In the genomic region with DNA sequence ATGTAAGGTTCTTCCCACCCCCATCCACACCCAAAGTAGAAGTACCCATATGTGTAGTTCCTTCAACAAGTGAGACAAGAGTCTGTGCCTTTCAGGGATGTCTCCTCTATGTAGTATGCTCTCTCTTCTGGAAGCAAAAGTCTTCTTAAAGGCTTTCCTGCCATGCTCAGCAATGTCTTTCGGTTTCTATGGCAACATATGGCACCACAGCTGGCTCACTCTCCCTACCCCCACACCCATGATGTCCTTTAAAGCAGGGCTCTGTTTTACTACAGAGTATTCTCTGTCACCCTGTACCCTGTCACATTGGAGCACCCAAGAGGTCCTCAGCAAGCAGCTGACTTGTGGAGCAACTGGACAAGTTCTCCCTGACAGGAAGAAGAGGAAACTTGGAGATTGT, we compare ENCODE assay signal across 17 mouse cellular contexts. TPM values are rescaled to one million over a fixed set of nuclear protein-coding genes. Genes with fewer than 3 reads are reported as not detected.
DNase-seq lines count a peak whose midpoint lies in the region; ATAC-seq and TF ChIP-seq lines count a peak whose summit lies in the region.
"Had no signal": no experiment of that assay in that cellular context is flagged by ENCODE, and none has a peak within 500 bp of the region (broad histone marks: within the 10 kb centered on the region; RNA-seq: fewer than 3 reads in every experiment).

No protein-coding gene starts in this region.

- H3K4me1 ChIP-seq in forebrain, embryonic 14.5 days (ENCODE audit: control insufficient read depth, insufficient read depth, low read length) = no peaks in the 10 kb centered on the region; the same call in 1 of the 2 replicates
- H3K4me1 ChIP-seq in forebrain, embryonic 12.5 days = peaks cover 11% of the 10 kb centered on the region; the same call in 1 of the 2 replicates
- H3K4me1 ChIP-seq in lung, embryonic 14.5 days (ENCODE audit: insufficient read depth) = no peaks in the 10 kb centered on the region
- H3K4me1 ChIP-seq: heart, embryonic 13.5 days had no signal

- no peaks in the 10 kb centered on the region for H3K36me3 ChIP-seq in forebrain, embryonic 14.5 days (ENCODE audit: control insufficient read depth, insufficient read depth, low read length)
- H3K36me3 ChIP-seq in forebrain, embryonic 12.5 days (replicated peaks) = no peaks in the 10 kb centered on the region
- no peaks in the 10 kb centered on the region for H3K36me3 ChIP-seq in lung, embryonic 14.5 days (ENCODE audit: insufficient read depth)
- H3K36me3 ChIP-seq: heart, embryonic 13.5 days; limb, embryonic 15.5 days had no signal

- H3K9me3 ChIP-seq in forebrain, embryonic 14.5 days (replicated peaks; ENCODE audit: control insufficient read depth, low read length) = no peaks in the 10 kb centered on the region
- no peaks in the 10 kb centered on the region for H3K9me3 ChIP-seq in forebrain, embryonic 12.5 days
- no peaks in the 10 kb centered on the region for H3K9me3 ChIP-seq in lung, embryonic 14.5 days (ENCODE audit: low read depth, low read length)
- H3K9me3 ChIP-seq: heart, embryonic 13.5 days; limb, embryonic 15.5 days had no signal

- no peak for TF ChIP-seq CTCF in lung, embryonic 14.5 days (IDR thresholded peaks at IDR 0.05; ENCODE audit: low read depth)

- H3K4me2 ChIP-seq in forebrain, embryonic 14.5 days (ENCODE audit: low read length) = no peak overlapping the region
- no peak overlapping the region for H3K4me2 ChIP-seq in forebrain, embryonic 12.5 days
- no peak overlapping the region for H3K4me2 ChIP-seq in lung, embryonic 14.5 days
- H3K4me2 ChIP-seq: heart, embryonic 13.5 days; limb, embryonic 15.5 days had no signal

- no peak overlapping the region for H3K4me3 ChIP-seq in forebrain, embryonic 14.5 days (ENCODE audit: low read depth, low read length)
- no peak overlapping the region for H3K4me3 ChIP-seq in forebrain, embryonic 12.5 days (replicated peaks)
- H3K4me3 ChIP-seq in lung, embryonic 14.5 days (ENCODE audit: low read depth, low read length) = no peak overlapping the region
- H3K4me3 ChIP-seq: gastrocnemius, adult 2 months; heart, embryonic 13.5 days; limb, embryonic 15.5 days had no signal

- DNase-seq in forebrain, embryonic 14.5 days (ENCODE audit: low spot score) = peak; percentile 30
- peak; percentile 6 for DNase-seq in lung, embryonic 14.5 days
- no peak for DNase-seq in lung, postnatal 10 days
- DNase-seq in right cerebral cortex, adult 2 months (ENCODE audit: low spot score in 2 of 2) = peak; percentile 33 to 52
- DNase-seq in kidney, adult 11 months = no peak
- DNase-seq: adrenal gland, postnatal 36 days; cerebellum, adult 9-10 months; gastrocnemius, adult 2 months; kidney, postnatal 4 days had no signal

- no peak for ATAC-seq in forebrain, embryonic 14.5 days
- no peak for ATAC-seq in forebrain, embryonic 12.5 days (ENCODE audit: low FRiP score)
- no peak for ATAC-seq in lung, embryonic 14.5 days (ENCODE audit: insufficient read depth)
- peak; percentile 33; the same call in 1 of the 2 replicates for ATAC-seq in granulocyte monocyte progenitor cell, adult 5-6 weeks (replicated peaks; ENCODE audit: poor library complexity, severe bottlenecking)
- ATAC-seq in cerebellum, adult (ENCODE audit: insufficient number of reproducible peaks, low FRiP score, low TSS enrichment) = no peak
- ATAC-seq: lung, postnatal 0 days had no signal

- H3K27me3 ChIP-seq in forebrain, embryonic 14.5 days (replicated peaks; ENCODE audit: control insufficient read depth, insufficient read depth, low read length) = no peaks in the 10 kb centered on the region
- H3K27me3 ChIP-seq in forebrain, embryonic 12.5 days = peaks cover 10% of the 10 kb centered on the region; the same call in 1 of the 2 replicates
- H3K27me3 ChIP-seq in lung, embryonic 14.5 days (ENCODE audit: insufficient read depth, low read length) = no peaks in the 10 kb centered on the region

- no peak overlapping the region for H3K9ac ChIP-seq in forebrain, embryonic 14.5 days (ENCODE audit: low read length)
- no peak overlapping the region for H3K9ac ChIP-seq in forebrain, embryonic 12.5 days
- H3K9ac ChIP-seq in lung, embryonic 14.5 days = no peak overlapping the region
- H3K9ac ChIP-seq: heart, embryonic 13.5 days; limb, embryonic 15.5 days had no signal

- WGBS in forebrain, embryonic 14.5 days = 92% methylated on average over 1 of the region's 1 CpGs
- WGBS in forebrain, embryonic 12.5 days = 92% methylated on average over 1 of the region's 1 CpGs
- WGBS in lung, embryonic 14.5 days = 84% methylated on average over 1 of the region's 1 CpGs

- no peak overlapping the region for H3K27ac ChIP-seq in forebrain, embryonic 14.5 days (ENCODE audit: low read depth, low read length)
- no peak overlapping the region for H3K27ac ChIP-seq in forebrain, embryonic 12.5 days
- no peak overlapping the region for H3K27ac ChIP-seq in lung, embryonic 14.5 days (ENCODE audit: low read depth)
- H3K27ac ChIP-seq: gastrocnemius, adult 2 months; heart, embryonic 13.5 days; limb, embryonic 15.5 days had no signal

RNA-seq across cellular contexts. Expression of gene Barx2, which starts 55.8 kb away (rescaled TPM):
- polyA plus RNA-seq in forebrain, embryonic 14.5 days (2014; fragmentation: Nextera tagmentation; extraction: Ambion mirVana) = 0.17 and 0.30 TPM in 2 replicates
- not detected in 2 replicates for polyA plus RNA-seq in forebrain, embryonic 12.5 days (2016; fragmentation: Nextera tagmentation; extraction: Ambion mirVana)
- polyA plus RNA-seq in lung, embryonic 14.5 days (2014; fragmentation: Nextera tagmentation; extraction: Ambion mirVana) = 0.22 and 0.36 TPM in 2 replicates
- total RNA-seq in granulocyte monocyte progenitor cell, adult 5-6 weeks (2014; fragmentation: Nextera tagmentation) = not detected in 2 replicates
- total RNA-seq in granulocyte monocyte progenitor cell, adult 5-6 weeks (2017) = not detected in 2 replicates
- total RNA-seq: adrenal gland, postnatal 36 days; monocyte, adult 5-6 weeks had no signal
- polyA plus RNA-seq: spleen, adult 2 months had no signal

Comparison
In these comparisons a context has a peak if more than half of its experiments do, and no peak if none do; other contexts are left out.
1. DNase-seq: peak in forebrain, embryonic 14.5 days (single experiment), lung, embryonic 14.5 days (single experiment) and right cerebral cortex, adult 2 months (2 of 2); none in lung, postnatal 10 days (single experiment) and kidney, adult 11 months (single experiment).